Mouse (Mus musculus): Measurements from ENCODE around the gene Cenpm.
"Not testable (repeated sequence)": the region's sequence is repeated elsewhere in the genome, so short reads cannot be mapped to it uniquely, and the experiment has no call there.

Cenpm gene

GRCm38 (mm10) chr15:82244115-82244804 lies at the start of gene Cenpm:
Gene Cenpm (minus strand): TSS chr15:82244748.
- DNase-seq, result peak; percentile 96

GRCm38 (mm10) chr15:82294059-82294458 lies 49.5 kb upstream of the Cenpm start:
- no peak for DNase-seq

- peak; percentile 32 for DNase-seq
These were observed 48.7 kb upstream of the Cenpm start for GRCm38 (mm10) chr15:82293271-82293711.

- no peak for DNase-seq
These were observed 48.3 kb upstream of the Cenpm start for GRCm38 (mm10) chr15:82292851-82293250.

- DNase-seq, result no peak
These were observed 45.7 kb upstream of the Cenpm start for GRCm38 (mm10) chr15:82290252-82290651.

GRCm38 (mm10) chr15:82286157-82286556 lies 41.6 kb upstream of the Cenpm start:
- DNase-seq, result no peak

- DNase-seq, result no peak
These were observed 36.1 kb upstream of the Cenpm start for GRCm38 (mm10) chr15:82280638-82281037.

- DNase-seq, result no peak
These were observed 33.0 kb upstream of the Cenpm start for GRCm38 (mm10) chr15:82277591-82277990.

GRCm38 (mm10) chr15:82274927-82275901 lies 30.7 kb upstream of the Cenpm start:
- peak; percentile 40 for DNase-seq

GRCm38 (mm10) chr15:82274593-82274926 lies 30.0 kb upstream of the Cenpm start, which contains the start of gene Sept3:
Gene Sept3 (plus strand): TSS chr15:82274893.
- no peak for DNase-seq

- no peak for DNase-seq
These were observed 27.7 kb upstream of the Cenpm start for GRCm38 (mm10) chr15:82272295-82272694.

- peak; percentile 87 for DNase-seq
These were observed 26.7 kb upstream of the Cenpm start for GRCm38 (mm10) chr15:82271201-82271600.

- no peak for DNase-seq
These were observed 24.2 kb upstream of the Cenpm start for GRCm38 (mm10) chr15:82268783-82269182.

GRCm38 (mm10) chr15:82268185-82268584 lies 23.6 kb upstream of the Cenpm start:
- DNase-seq, result no peak

- peak; percentile 80 for DNase-seq
These were observed 21.8 kb upstream of the Cenpm start for GRCm38 (mm10) chr15:82266356-82266755.

GRCm38 (mm10) chr15:82259510-82259909 lies 15.0 kb upstream of the Cenpm start:
- peak; percentile 84 for DNase-seq

- no peak for DNase-seq
These were observed 11.4 kb upstream of the Cenpm start for GRCm38 (mm10) chr15:82255944-82256383.

- DNase-seq, result no peak
These were observed 10.7 kb upstream of the Cenpm start for GRCm38 (mm10) chr15:82255248-82255647.

- no peak for DNase-seq
These were observed 7.5 kb upstream of the Cenpm start, which contains the start of gene 1500009C09Rik for GRCm38 (mm10) chr15:82252097-82252496. Gene 1500009C09Rik (plus strand): TSS chr15:82252397.

- DNase-seq, result no peak
These were observed 7.0 kb upstream of the Cenpm start for GRCm38 (mm10) chr15:82251579-82251978.

- no peak for DNase-seq
These were observed 2.7 kb upstream of the Cenpm start for GRCm38 (mm10) chr15:82247131-82247776.

GRCm38 (mm10) chr15:82244805-82245161 lies 235 bp upstream of the Cenpm start:
- not testable (repeated sequence) for DNase-seq

- DNase-seq, result no peak
These were observed 820 bp downstream of the Cenpm start for GRCm38 (mm10) chr15:82243742-82244114.

Data from kidney, postnatal 10 days (tissue).